Mouse (Mus musculus): ENCODE results near the gene Gm44965. TPM values are rescaled to one million over a fixed set of nuclear protein-coding genes. Genes with fewer than 3 reads are reported as not detected.

Gene Gm44965
- polyA plus RNA-seq, 1 experiment: not detected

GRCm38 (mm10) chr6:48573981-48574380 lies 19.8 kb upstream of the Gm44965 start:
- WGBS: 76% methylated on average over 3 of the region's 3 CpGs
- no peak for DNase-seq (ENCODE audit: low read depth, low spot score)

GRCm38 (mm10) chr6:48578736-48579135 lies 15.0 kb upstream of the Gm44965 start:
- DNase-seq (ENCODE audit: low read depth, low spot score): no peak
- WGBS: 47% methylated on average over 5 of the region's 5 CpGs

- no peak for DNase-seq (ENCODE audit: low read depth, low spot score)
- WGBS: 13% methylated on average over 5 of the region's 5 CpGs
Observed at GRCm38 (mm10) chr6:48579215-48579648, 14.5 kb upstream of the Gm44965 start.

- no peak for DNase-seq (ENCODE audit: low read depth, low spot score)
- WGBS: 57% methylated on average over 3 of the region's 3 CpGs
Observed at GRCm38 (mm10) chr6:48581257-48581656, 12.5 kb upstream of the Gm44965 start.

GRCm38 (mm10) chr6:48582037-48582436 lies 11.7 kb upstream of the Gm44965 start:
- 76% methylated on average over 3 of the region's 3 CpGs for WGBS

GRCm38 (mm10) chr6:48589194-48589750 lies 4.5 kb upstream of the Gm44965 start, which contains the start of gene Gm45021:
Gene Gm45021, plus strand, starts transcription at chr6:48589610.
- DNase-seq (ENCODE audit: low read depth, low spot score): no peak
- WGBS: 74% methylated on average over 6 of the region's 6 CpGs

More at GRCm38 (mm10) chr6:48582037-48582436, 11.7 kb upstream of the Gm44965 start:
- no peak for DNase-seq (ENCODE audit: low read depth, low spot score)

- DNase-seq (ENCODE audit: low read depth, low spot score): no peak
- 32% methylated on average over 3 of the region's 3 CpGs for WGBS
Observed at GRCm38 (mm10) chr6:48591221-48591845, 2.4 kb upstream of the Gm44965 start.

GRCm38 (mm10) chr6:48591871-48592270 lies 1.9 kb upstream of the Gm44965 start:
- DNase-seq (ENCODE audit: low read depth, low spot score): no peak
- WGBS: 61% methylated on average over 6 of the region's 6 CpGs

GRCm38 (mm10) chr6:48594043-48594738 lies 450 bp downstream of the Gm44965 start:
- WGBS: under 1% methylated on average over 40 of the region's 41 CpGs
- DNase-seq (ENCODE audit: low read depth, low spot score): no peak

GRCm38 (mm10) chr6:48595278-48595677 lies 1.5 kb downstream of the Gm44965 start:
- 41% methylated on average over 1 of the region's 1 CpGs for WGBS
- no peak for DNase-seq (ENCODE audit: low read depth, low spot score)

GRCm38 (mm10) chr6:48596545-48597232 lies 2.9 kb downstream of the Gm44965 start:
- no peak for DNase-seq (ENCODE audit: low read depth, low spot score)
- WGBS: 97% methylated on average over 45 of the region's 45 CpGs

GRCm38 (mm10) chr6:48597233-48597625 lies 3.5 kb downstream of the Gm44965 start:
- WGBS: 97% methylated on average over 27 of the region's 27 CpGs
- DNase-seq (ENCODE audit: low read depth, low spot score): no peak

- 90% methylated on average over 1 of the region's 1 CpGs for WGBS
- DNase-seq (ENCODE audit: low read depth, low spot score): no peak
Observed at GRCm38 (mm10) chr6:48600594-48600993, 6.9 kb downstream of the Gm44965 start.

GRCm38 (mm10) chr6:48601271-48602079 lies 7.7 kb downstream of the Gm44965 start, which contains the start of gene Zfp775:
Gene Zfp775, plus strand, starts transcription at chr6:48602063.
- WGBS: 4% methylated on average over 42 of the region's 42 CpGs
- no peak for DNase-seq (ENCODE audit: low read depth, low spot score)

GRCm38 (mm10) chr6:48602080-48602741 lies 8.5 kb downstream of the Gm44965 start:
- DNase-seq (ENCODE audit: low read depth, low spot score): no peak
- 0% methylated on average over 28 of the region's 28 CpGs for WGBS

GRCm38 (mm10) chr6:48608124-48608523 lies 14.4 kb downstream of the Gm44965 start:
- 74% methylated on average over 2 of the region's 2 CpGs for WGBS
- DNase-seq (ENCODE audit: low read depth, low spot score): no peak

GRCm38 (mm10) chr6:48609512-48609911 lies 15.8 kb downstream of the Gm44965 start:
- 86% methylated on average over 7 of the region's 7 CpGs for WGBS
- no peak for DNase-seq (ENCODE audit: low read depth, low spot score)

- no peak for DNase-seq (ENCODE audit: low read depth, low spot score)
- 52% methylated on average over 3 of the region's 3 CpGs for WGBS
Observed at GRCm38 (mm10) chr6:48610657-48611056, 16.9 kb downstream of the Gm44965 start.

GRCm38 (mm10) chr6:48613464-48613863 lies 19.7 kb downstream of the Gm44965 start:
- no peak for DNase-seq (ENCODE audit: low read depth, low spot score)
- 92% methylated on average over 4 of the region's 4 CpGs for WGBS

Measured in large intestine, adult 2 months (tissue).